Mouse (Mus musculus): ENCODE measurements around the gene Gngt2. TPM values are rescaled to one million over a fixed set of nuclear protein-coding genes. Genes with fewer than 3 reads are reported as not detected.

Gene Gngt2
- 42.6 and 87.8 TPM in 2 replicates for polyA plus RNA-seq (2012; ENCODE audit: low replicate concordance)

GRCm38 (mm10) chr11:95837059-95837458, at the start of gene Gngt2:
Gngt2 (plus strand) TSS chr11:95837216.

GRCm38 (mm10) chr11:95824071-95824876, 12.7 kb upstream of the Gngt2 start, which contains the start of gene Phospho1:
Phospho1 (plus strand) TSS chr11:95824499.

GRCm38 (mm10) chr11:95842074-95842681, 5.2 kb downstream of the Gngt2 start, which contains the start of gene Abi3:
Abi3 (minus strand) TSS chr11:95842476.

Other genes starting within 250 kb of the Gngt2 start
- 0.27 and 0.59 TPM in 2 replicates for gene Ngfr, start 249.5 kb upstream of the Gngt2 start, polyA plus RNA-seq (2012; ENCODE audit: low replicate concordance)
- gene Phb, start 170.3 kb upstream of the Gngt2 start, polyA plus RNA-seq (2012; ENCODE audit: low replicate concordance): 9.3 and 24.7 TPM in 2 replicates
- gene Zfp652, start 124.5 kb upstream of the Gngt2 start, polyA plus RNA-seq (2012; ENCODE audit: low replicate concordance): 67.9 and 77.6 TPM in 2 replicates
- 0.18 TPM in 1 of 2 replicates, not detected in the other for gene B130006D01Rik, start 113.6 kb upstream of the Gngt2 start, polyA plus RNA-seq (2012; ENCODE audit: low replicate concordance)
- gene Phospho1, start 12.7 kb upstream of the Gngt2 start, polyA plus RNA-seq (2012; ENCODE audit: low replicate concordance): 89.6 and 205 TPM in 2 replicates
- gene Abi3, start 5.3 kb downstream of the Gngt2 start, polyA plus RNA-seq (2012; ENCODE audit: low replicate concordance): 295 and 795 TPM in 2 replicates
- gene B4galnt2, start 77.7 kb downstream of the Gngt2 start, polyA plus RNA-seq (2012; ENCODE audit: low replicate concordance): not detected in 2 replicates
- not detected in 2 replicates for gene Igf2bp1, start 168.7 kb downstream of the Gngt2 start, polyA plus RNA-seq (2012; ENCODE audit: low replicate concordance)
- gene Gip, start 187.3 kb downstream of the Gngt2 start, polyA plus RNA-seq (2012; ENCODE audit: low replicate concordance): not detected in 2 replicates
- gene Snf8, start 197.7 kb downstream of the Gngt2 start, polyA plus RNA-seq (2012; ENCODE audit: low replicate concordance): 60.0 and 107 TPM in 2 replicates
- 19.9 and 30.6 TPM in 2 replicates for gene Ube2z, start 228.2 kb downstream of the Gngt2 start, polyA plus RNA-seq (2012; ENCODE audit: low replicate concordance)
- 14.0 and 158 TPM in 2 replicates for gene Atp5g1, start 238.5 kb downstream of the Gngt2 start, polyA plus RNA-seq (2012; ENCODE audit: low replicate concordance)

Data from hematopoietic multipotent progenitor cell, adult 10-12 weeks (in vitro differentiated cells).